Mouse (Mus musculus) hindbrain, embryonic 11.5 days (tissue): ENCODE results near the gene Pdlim7. TPM values are rescaled to one million over a fixed set of nuclear protein-coding genes. Genes with fewer than 3 reads are reported as not detected.
A peak's percentile ranks its signal among the peaks of the same experiment; 100 is the strongest.

Experiments used
- ATAC-seq: fragments of 200-750 bp; cut with Nextera tagmentation; 2 replicates; pipeline ENCODE4 v1.8.0; 2017; ENCODE audit warnings: mild to moderate bottlenecking, moderate TSS enrichment, moderate library complexity; ENCODE audit not compliant: low FRiP score
- DNase-seq: peaks from one replicate; pipeline ENCODE4 v3.0.0-alpha.2; 2015; ENCODE audit warnings: low spot score
- H3K27ac ChIP-seq: fragments of 300-500 bp; sonication (generic); 2 replicates; pipeline ENCODE4 v1.5.1; 2014; ENCODE audit warnings: mild to moderate bottlenecking, low read depth, low read length
- H3K27me3 ChIP-seq: fragments of 300-500 bp; sonication (generic); 2 replicates; pipeline ENCODE4 v1.6.1; 2014; ENCODE audit warnings: mild to moderate bottlenecking, low read length, moderate library complexity, mixed read lengths; ENCODE audit not compliant: control insufficient read depth, insufficient read depth
- H3K36me3 ChIP-seq: fragments of 300-500 bp; sonication (generic); 2 replicates; pipeline ENCODE4 v1.6.1; 2014; ENCODE audit warnings: mild to moderate bottlenecking, low read length, moderate library complexity, mixed read lengths; ENCODE audit not compliant: control insufficient read depth, insufficient read depth
- H3K4me1 ChIP-seq: fragments of 300-500 bp; sonication (generic); replicated peaks from 2 replicates; pipeline ENCODE4 v1.6.1; 2014; ENCODE audit warnings: low read length, mixed read lengths; ENCODE audit not compliant: control insufficient read depth, insufficient read depth
- H3K4me2 ChIP-seq: fragments of 300-500 bp; sonication (generic); replicated peaks from 2 replicates; pipeline ENCODE4 v1.6.1; 2014; ENCODE audit warnings: mild to moderate bottlenecking, low read depth, low read length
- H3K4me3 ChIP-seq: fragments of 300-500 bp; sonication (generic); 2 replicates; pipeline ENCODE4 v1.5.1; 2014; ENCODE audit warnings: low read depth, low read length
- H3K9ac ChIP-seq: fragments of 300-500 bp; sonication (generic); 2 replicates; pipeline ENCODE4 v1.6.1; 2014; ENCODE audit warnings: low read depth, low read length
- H3K9me3 ChIP-seq: fragments of 300-500 bp; sonication (generic); 2 replicates; pipeline ENCODE4 v1.6.1; 2016; ENCODE audit warnings: low read length; ENCODE audit not compliant: control insufficient read depth
- WGBS: fragments of 180-500 bp; shearing (Covaris S2); extraction: QIAGEN DNeasy Blood & Tissue Kit; methylation state at CpG from one replicate; pipeline ENCODE4 v1.1.7; 2014; 5-methylcytosine and 5-hydroxymethylcytosine counted together
- polyA plus RNA-seq: library from polyadenylated mRNA; unstranded; fragments of >200 nt; fragmentation: Nextera tagmentation; extraction: Ambion mirVana; gene quantifications from 2 replicates; pipeline ENCODE4 v1.2.1, GENCODE M21; 2014

Pdlim7 gene
- polyA plus RNA-seq, 1 experiment from 2014 or later: 152 TPM

GRCm38 (mm10) chr13:55511492-55511861 lies 2.0 kb downstream of the Pdlim7 start:
- Histone ChIP-seq H3K9ac (peak overlapping the region; percentile 42; the same call in 1 of the 2 replicates), H3K27ac (peak overlapping the region; percentile 51), H3K9me3 (no peaks in the 10 kb centered on the region), H3K27me3 (no peaks in the 10 kb centered on the region; the same call in 1 of the 2 replicates), H3K4me2 (peak overlapping the region; percentile 28; the same call in 1 of the 2 replicates), H3K36me3 (peaks cover 2% of the 10 kb centered on the region; the same call in 1 of the 2 replicates), H3K4me1 (peaks cover 13% of the 10 kb centered on the region), H3K4me3 (no peak overlapping the region)
- ATAC-seq: no peak
- WGBS: 36% methylated on average over 5 of the region's 5 CpGs
- no peak for DNase-seq

GRCm38 (mm10) chr13:55510668-55511491 lies 2.6 kb downstream of the Pdlim7 start:
- H3K36me3 ChIP-seq: peaks cover 6% of the 10 kb centered on the region; the same call in 1 of the 2 replicates
- DNase-seq (peak; percentile 56), ATAC-seq (peak; percentile 34)
- 19% methylated on average over 5 of the region's 6 CpGs for WGBS
- H3K4me1 ChIP-seq: peaks cover 13% of the 10 kb centered on the region
- no peak overlapping the region for H3K4me3 ChIP-seq
- no peaks in the 10 kb centered on the region; the same call in 1 of the 2 replicates for H3K27me3 ChIP-seq
- peak overlapping the region; percentile 51 for H3K27ac ChIP-seq
- H3K9me3 ChIP-seq: no peaks in the 10 kb centered on the region
- peak overlapping the region; percentile 42; the same call in 1 of the 2 replicates for H3K9ac ChIP-seq
- H3K4me2 ChIP-seq: peak overlapping the region; percentile 28

- ATAC-seq: 0 out of 2 replicates have a peak, but pooled peaks have one; percentile 3
- no peak overlapping the region for H3K4me3 ChIP-seq
These were observed 3.2 kb downstream of the Pdlim7 start for GRCm38 (mm10) chr13:55510332-55510667.

GRCm38 (mm10) chr13:55508531-55508930 lies 4.9 kb downstream of the Pdlim7 start:
- WGBS: 93% methylated on average over 10 of the region's 10 CpGs
- no peaks in the 10 kb centered on the region for H3K9me3 ChIP-seq
- H3K4me1 ChIP-seq: peaks cover 13% of the 10 kb centered on the region
- no peaks in the 10 kb centered on the region for H3K27me3 ChIP-seq
- DNase-seq (no peak), ATAC-seq (no peak)
- no peak overlapping the region for H3K27ac ChIP-seq
- H3K36me3 ChIP-seq: peaks cover 8% of the 10 kb centered on the region
- no peak overlapping the region for H3K4me2 ChIP-seq
- H3K4me3 ChIP-seq: no peak overlapping the region
- no peak overlapping the region for H3K9ac ChIP-seq

More at GRCm38 (mm10) chr13:55510332-55510667, 3.2 kb downstream of the Pdlim7 start:
- DNase-seq: no peak
- Histone ChIP-seq H3K27me3 (no peaks in the 10 kb centered on the region; the same call in 1 of the 2 replicates), H3K9me3 (no peaks in the 10 kb centered on the region), H3K27ac (no peak overlapping the region), H3K4me1 (peaks cover 13% of the 10 kb centered on the region), H3K36me3 (peaks cover 7% of the 10 kb centered on the region), H3K9ac (peak overlapping the region; percentile 16; the same call in 1 of the 2 replicates), H3K4me2 (no peak overlapping the region)
- 51% methylated on average over 3 of the region's 3 CpGs for WGBS

- no peak overlapping the region for H3K4me3 ChIP-seq
- WGBS: 53% methylated on average over 8 of the region's 11 CpGs
- no peaks in the 10 kb centered on the region for H3K27me3 ChIP-seq
- no peaks in the 10 kb centered on the region for H3K9me3 ChIP-seq
- H3K9ac ChIP-seq: no peak overlapping the region
- H3K4me1 ChIP-seq: peaks cover 13% of the 10 kb centered on the region
- no peak overlapping the region for H3K4me2 ChIP-seq
- peaks cover 13% of the 10 kb centered on the region for H3K36me3 ChIP-seq
- H3K27ac ChIP-seq: no peak overlapping the region
- no peak for ATAC-seq
- DNase-seq: peak; percentile 43
These were observed 5.6 kb downstream of the Pdlim7 start for GRCm38 (mm10) chr13:55507877-55508276.

- peaks cover 13% of the 10 kb centered on the region for H3K36me3 ChIP-seq
These were observed 6.8 kb downstream of the Pdlim7 start for GRCm38 (mm10) chr13:55506697-55507096.

GRCm38 (mm10) chr13:55505810-55506209 lies 7.7 kb downstream of the Pdlim7 start:
- Histone ChIP-seq H3K36me3 (peaks cover 13% of the 10 kb centered on the region), H3K27ac (no peak overlapping the region), H3K4me2 (no peak overlapping the region), H3K27me3 (no peaks in the 10 kb centered on the region), H3K4me1 (no peaks in the 10 kb centered on the region; the same call in 1 of the 2 replicates), H3K9me3 (no peaks in the 10 kb centered on the region), H3K4me3 (no peak overlapping the region), H3K9ac (no peak overlapping the region)
- DNase-seq (no peak), ATAC-seq (no peak)
- 91% methylated on average over 9 of the region's 9 CpGs for WGBS

More at GRCm38 (mm10) chr13:55506697-55507096, 6.8 kb downstream of the Pdlim7 start:
- H3K4me3 ChIP-seq: no peak overlapping the region
- H3K4me1 ChIP-seq: peaks cover 8% of the 10 kb centered on the region
- no peaks in the 10 kb centered on the region for H3K27me3 ChIP-seq
- no peak for DNase-seq
- H3K4me2 ChIP-seq: no peak overlapping the region
- no peak overlapping the region for H3K27ac ChIP-seq
- no peak overlapping the region for H3K9ac ChIP-seq
- no peak for ATAC-seq
- no peaks in the 10 kb centered on the region for H3K9me3 ChIP-seq
- 97% methylated on average over 10 of the region's 10 CpGs for WGBS

- H3K4me3 ChIP-seq: no peak overlapping the region
- DNase-seq (no peak), ATAC-seq (no peak)
- H3K36me3 ChIP-seq: peaks cover 13% of the 10 kb centered on the region
- no peaks in the 10 kb centered on the region for H3K9me3 ChIP-seq
- H3K9ac ChIP-seq: no peak overlapping the region
- no peak overlapping the region for H3K27ac ChIP-seq
- no peaks in the 10 kb centered on the region for H3K4me1 ChIP-seq
- H3K27me3 ChIP-seq: no peaks in the 10 kb centered on the region
- WGBS: 85% methylated on average over 5 of the region's 5 CpGs
- H3K4me2 ChIP-seq: no peak overlapping the region
These were observed 9.1 kb downstream of the Pdlim7 start for GRCm38 (mm10) chr13:55504390-55504789.

- DNase-seq (no peak), ATAC-seq (no peak)
- Histone ChIP-seq H3K4me2 (no peak overlapping the region), H3K36me3 (peaks cover 11% of the 10 kb centered on the region), H3K9ac (no peak overlapping the region), H3K4me3 (no peak overlapping the region), H3K4me1 (0 out of 2 replicates have a peak, but pooled peaks cover 2% of the 10 kb centered on the region), H3K27me3 (no peaks in the 10 kb centered on the region), H3K9me3 (no peaks in the 10 kb centered on the region), H3K27ac (no peak overlapping the region)
- WGBS: 92% methylated on average over 8 of the region's 8 CpGs
These were observed 11.1 kb downstream of the Pdlim7 start for GRCm38 (mm10) chr13:55502405-55502804.
